Mouse (Mus musculus) brown adipose tissue, adult 24 weeks (tissue): Measurements from ENCODE around the gene Ano1. TPM values are rescaled to one million over a fixed set of nuclear protein-coding genes. Genes with fewer than 3 reads are reported as not detected.

ENCODE experiments used
- H3K27ac ChIP-seq: fragments of 200-500 bp; replicated peaks from 2 replicates; pipeline ENCODE4 v1.5.1; 2012; ENCODE audit warnings: low read depth, mild to moderate bottlenecking, low read length
- H3K4me1 ChIP-seq: fragments of 200-500 bp; 2 replicates; pipeline ENCODE4 v1.6.1; 2012; ENCODE audit warnings: low read length, mixed read lengths; ENCODE audit not compliant: control insufficient read depth, insufficient read depth, insufficient read length
- H3K4me3 ChIP-seq: fragments of 200-500 bp; 2 replicates; pipeline ENCODE4 v1.5.1; 2012; ENCODE audit warnings: low read depth, mild to moderate bottlenecking, low read length, moderate library complexity; ENCODE audit not compliant: insufficient read depth
- polyA plus RNA-seq: library from polyadenylated mRNA; stranded (reverse); fragments of >200 nt; gene quantifications from 2 replicates; pipeline ENCODE4 v1.2.4, GENCODE M21; 2012; ENCODE audit not compliant: missing spikeins, insufficient read depth, insufficient read length

Ano1 gene
- polyA plus RNA-seq, 1 experiment: 18.2 TPM

DNA sequence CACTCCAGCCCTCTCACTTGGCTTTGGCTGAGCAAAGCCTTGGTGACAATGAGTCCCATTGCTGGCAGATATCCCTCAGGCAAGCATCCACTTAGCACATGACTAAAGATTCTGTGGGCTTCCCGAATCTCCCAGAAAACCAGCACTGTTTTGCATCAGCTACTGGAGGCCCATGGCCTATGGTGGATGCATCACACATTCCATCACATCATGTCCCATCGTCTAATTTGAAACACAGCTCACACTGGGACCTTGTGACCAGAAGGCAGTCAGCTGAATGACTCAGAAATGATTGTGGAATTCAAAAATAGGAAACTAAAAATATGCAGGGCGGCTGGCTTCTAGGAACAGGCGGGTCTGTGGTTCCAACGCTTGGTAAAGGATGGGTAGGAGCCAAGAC lies 173.9 kb downstream of the Ano1 start:
- Histone ChIP-seq H3K4me3 (no peak overlapping the region), H3K27ac (no peak overlapping the region), H3K4me1 (peaks cover 4% of the 10 kb centered on the region; the same call in 1 of the 2 replicates)

GRCm38 (mm10) chr7:144572234-144572633 lies 179.5 kb downstream of the Ano1 start:
- Histone ChIP-seq H3K27ac (no peak overlapping the region), H3K4me3 (no peak overlapping the region)

GRCm38 (mm10) chr7:144571598-144571997 lies 180.2 kb downstream of the Ano1 start:
- H3K27ac ChIP-seq: no peak overlapping the region
- no peaks in the 10 kb centered on the region for H3K4me1 ChIP-seq
- H3K4me3 ChIP-seq: no peak overlapping the region

More at GRCm38 (mm10) chr7:144572234-144572633, 179.5 kb downstream of the Ano1 start:
- H3K4me1 ChIP-seq: no peaks in the 10 kb centered on the region

- Histone ChIP-seq H3K27ac (no peak overlapping the region), H3K4me3 (no peak overlapping the region), H3K4me1 (no peaks in the 10 kb centered on the region)
Measured at GRCm38 (mm10) chr7:144569428-144569827, 182.3 kb downstream of the Ano1 start.

DNA sequence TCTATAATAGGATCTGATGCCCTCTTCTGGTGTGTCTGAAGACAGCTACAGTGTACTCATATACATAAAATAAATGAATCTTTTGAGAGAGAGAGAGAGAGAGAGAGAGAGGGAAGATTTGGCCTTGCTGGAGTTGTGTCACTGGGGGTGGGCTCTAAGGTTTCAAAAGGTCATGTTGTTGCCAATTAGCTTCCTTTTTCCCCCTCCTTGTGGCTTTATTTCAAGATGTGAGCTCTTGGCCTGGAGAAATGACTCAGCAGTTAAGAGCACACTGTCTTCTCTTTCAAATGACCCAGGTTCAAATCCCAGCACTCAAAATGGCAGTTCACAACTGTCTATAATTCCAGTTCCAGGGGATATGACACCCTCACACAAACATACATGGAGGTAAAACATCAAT lies 183.7 kb downstream of the Ano1 start:
- no peak overlapping the region for H3K27ac ChIP-seq
- no peaks in the 10 kb centered on the region for H3K4me1 ChIP-seq
- no peak overlapping the region for H3K4me3 ChIP-seq

DNA sequence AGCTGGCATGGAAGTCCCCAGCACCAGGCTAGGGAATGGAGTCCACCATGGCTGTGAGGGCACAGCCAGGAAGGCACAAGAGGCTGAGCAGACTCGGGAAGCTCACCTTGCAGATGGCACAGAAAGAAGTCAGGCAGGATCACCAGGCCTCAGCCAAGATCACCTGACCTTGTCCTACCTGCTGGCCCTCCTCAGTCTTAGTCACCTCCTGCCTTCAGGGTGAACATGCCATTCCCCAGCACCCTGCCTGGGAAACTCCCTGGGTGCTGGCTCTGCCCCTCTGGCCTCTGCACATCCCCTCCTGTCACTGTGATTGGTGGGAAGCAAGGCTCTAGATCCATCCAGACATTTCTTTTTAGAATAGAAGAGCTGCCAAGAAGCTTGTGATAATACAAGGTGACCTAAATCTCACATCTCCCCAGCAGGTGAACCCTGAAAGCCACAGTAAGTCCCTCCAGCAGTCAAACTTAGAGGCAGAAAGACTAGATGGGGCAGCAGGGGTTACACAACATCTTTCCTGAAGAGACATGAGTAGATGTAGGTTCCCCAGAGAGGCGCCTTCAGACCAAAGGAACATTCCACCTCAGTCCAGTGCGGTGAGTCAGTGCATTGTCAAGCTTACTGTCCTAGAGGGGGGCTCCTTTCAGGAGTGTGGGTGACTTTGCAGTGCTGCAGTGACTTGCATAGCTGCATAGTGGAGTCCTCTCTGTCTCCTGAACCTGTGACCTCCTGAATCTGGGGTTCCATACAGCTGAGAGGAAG lies 184.7 kb downstream of the Ano1 start:
- H3K27ac ChIP-seq: no peak overlapping the region
- no peak overlapping the region for H3K4me3 ChIP-seq
- H3K4me1 ChIP-seq: no peaks in the 10 kb centered on the region

GRCm38 (mm10) chr7:144563456-144564155 lies 188.2 kb downstream of the Ano1 start:
- Histone ChIP-seq H3K4me1 (no peaks in the 10 kb centered on the region), H3K27ac (no peak overlapping the region), H3K4me3 (no peak overlapping the region)

DNA sequence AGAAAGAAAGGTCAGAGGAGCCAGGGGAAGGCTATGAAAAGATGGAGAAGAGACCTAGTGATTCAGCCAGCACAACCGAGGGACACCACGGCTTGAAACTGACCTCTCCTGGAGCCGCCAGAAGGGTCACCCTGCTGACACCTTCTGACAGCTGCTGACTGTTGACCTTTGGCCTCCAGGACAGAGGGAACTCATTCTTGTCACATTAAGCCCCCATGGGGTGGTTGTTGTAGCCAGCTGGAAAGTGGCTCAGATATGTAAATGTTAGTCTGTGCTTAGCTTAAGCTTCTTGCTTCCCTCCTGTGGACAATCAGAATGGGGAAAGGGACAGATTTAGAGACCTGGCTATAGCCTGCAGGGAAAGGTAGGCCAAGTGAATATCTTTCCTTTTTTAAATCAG lies 189.8 kb downstream of the Ano1 start:
- Histone ChIP-seq H3K27ac (no peak overlapping the region), H3K4me1 (no peaks in the 10 kb centered on the region), H3K4me3 (no peak overlapping the region)

- H3K4me3 ChIP-seq: no peak overlapping the region
- no peaks in the 10 kb centered on the region for H3K4me1 ChIP-seq
- H3K27ac ChIP-seq: no peak overlapping the region
Measured at GRCm38 (mm10) chr7:144560594-144560993, 191.2 kb downstream of the Ano1 start.

DNA sequence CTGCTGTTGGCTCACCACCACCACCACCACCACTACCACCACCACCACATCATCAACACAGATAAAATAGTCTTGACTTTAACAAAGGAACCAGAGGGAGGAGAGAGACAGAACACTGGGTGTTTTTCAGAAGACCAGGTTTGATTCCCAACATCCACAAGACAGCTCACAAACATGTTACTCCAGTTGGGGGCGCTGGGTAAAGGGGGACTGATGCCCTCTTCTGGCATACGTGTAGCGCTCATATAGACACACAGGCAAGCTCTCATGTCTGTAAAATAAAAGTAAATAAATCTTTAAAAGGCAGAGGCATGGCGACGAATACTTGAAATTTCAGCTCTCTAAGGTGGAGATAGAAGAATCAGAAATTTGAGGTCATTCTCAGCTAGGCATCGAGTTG lies 193.2 kb downstream of the Ano1 start:
- H3K27ac ChIP-seq: no peak overlapping the region
- H3K4me3 ChIP-seq: no peak overlapping the region
- H3K4me1 ChIP-seq: peaks cover 2% of the 10 kb centered on the region; the same call in 1 of the 2 replicates

- Histone ChIP-seq H3K27ac (peak overlapping the region; percentile 41), H3K4me1 (peaks cover 6% of the 10 kb centered on the region; the same call in 1 of the 2 replicates), H3K4me3 (peak overlapping the region; percentile 98)
Measured at GRCm38 (mm10) chr7:144554123-144554472, 197.7 kb downstream of the Ano1 start.

- peak within 1 kb of the TSS; percentile 41 for H3K27ac ChIP-seq
- peak within 1 kb of the TSS; percentile 98 for H3K4me3 ChIP-seq
Measured at GRCm38 (mm10) chr7:144553237-144554122, 198.3 kb downstream of the Ano1 start, which contains the start of gene Ppfia1. Ppfia1 (minus strand) TSS chr7:144553729.

DNA sequence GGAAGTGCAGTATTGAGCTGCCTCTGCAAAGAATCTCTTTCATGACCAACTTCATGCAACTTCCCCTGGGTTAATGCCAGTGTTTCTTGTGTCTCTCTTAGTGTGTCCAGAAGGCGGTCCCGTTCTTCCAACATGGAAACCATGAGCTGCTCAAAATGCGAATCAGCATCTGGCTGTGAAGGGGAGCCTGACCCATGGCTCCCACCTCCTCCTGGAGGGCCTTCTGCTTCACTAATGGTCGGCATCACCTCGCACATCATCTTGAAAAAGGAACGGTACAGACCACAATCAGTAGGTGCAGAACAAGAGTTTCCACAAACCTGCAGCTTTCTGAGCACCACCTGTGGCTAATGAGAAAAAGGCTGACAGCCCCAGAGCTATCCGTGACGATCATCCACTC lies 199.5 kb downstream of the Ano1 start:
- H3K27ac ChIP-seq: no peak overlapping the region
- H3K4me3 ChIP-seq: peak overlapping the region; percentile 68; the same call in 1 of the 2 replicates
- peaks cover 6% of the 10 kb centered on the region; the same call in 1 of the 2 replicates for H3K4me1 ChIP-seq

More at GRCm38 (mm10) chr7:144553237-144554122, 198.3 kb downstream of the Ano1 start, which contains the start of gene Ppfia1:
- peaks cover 6% of the 10 kb centered on the region; the same call in 1 of the 2 replicates for H3K4me1 ChIP-seq

DNA sequence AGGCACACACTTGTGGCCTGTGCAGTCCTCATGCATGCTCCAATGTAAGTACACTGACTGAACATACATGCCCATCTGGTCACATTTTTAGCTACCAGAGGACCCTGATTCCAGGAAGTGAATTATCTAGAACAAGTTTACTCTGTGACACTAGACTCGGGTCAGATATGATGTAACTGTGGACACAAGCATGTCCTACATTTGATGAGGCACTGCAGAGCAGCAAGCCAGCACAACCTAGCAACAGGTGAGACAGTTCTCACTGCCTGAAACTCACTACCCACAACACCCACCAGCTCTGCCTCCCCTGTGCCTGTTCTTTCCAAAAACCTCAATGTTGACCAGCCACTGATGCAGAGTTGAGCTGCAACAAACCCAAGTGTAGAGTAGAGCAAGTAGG lies 201.0 kb downstream of the Ano1 start:
- H3K27ac ChIP-seq: no peak overlapping the region
- peaks cover 6% of the 10 kb centered on the region; the same call in 1 of the 2 replicates for H3K4me1 ChIP-seq
- no peak overlapping the region for H3K4me3 ChIP-seq
